25 mouse cellular contexts compared by ENCODE assay signal in genomic region chr9:40462401-40462800, GRCm38 (mm10).
DNase-seq lines count a peak whose midpoint lies in the region; ATAC-seq and TF ChIP-seq lines count a peak whose summit lies in the region.
"Had no signal": no experiment of that assay in that cellular context is flagged by ENCODE, and none has a peak within 500 bp of the region (broad histone marks: within the 10 kb centered on the region; RNA-seq: fewer than 3 reads in every experiment).

No protein-coding gene starts in this region.

- WGBS in kidney, adult 2 months, result 54% methylated on average over 6 of the region's 6 CpGs
- 87% methylated on average over 6 of the region's 6 CpGs for WGBS in kidney, embryonic 16.5 days
- 48% methylated on average over 6 of the region's 6 CpGs for WGBS in midbrain, embryonic 15.5 days
- WGBS in midbrain, embryonic 16.5 days, result 53% methylated on average over 6 of the region's 6 CpGs

- H3K36me3 ChIP-seq in kidney, adult 2 months (ENCODE audit: control insufficient read depth, insufficient read depth, low read length), result no peaks in the 10 kb centered on the region
- no peaks in the 10 kb centered on the region for H3K36me3 ChIP-seq in kidney, embryonic 16.5 days (ENCODE audit: insufficient read depth, low read length)
- no peaks in the 10 kb centered on the region for H3K36me3 ChIP-seq in midbrain, embryonic 15.5 days (replicated peaks)
- no peaks in the 10 kb centered on the region for H3K36me3 ChIP-seq in midbrain, embryonic 16.5 days (ENCODE audit: control insufficient read depth, insufficient read depth, low read length)
- H3K36me3 ChIP-seq: forebrain, embryonic 10.5 days; heart, embryonic 12.5 days; heart, embryonic 15.5 days; hindbrain, embryonic 10.5 days; hindbrain, embryonic 13.5 days had no signal

- DNase-seq in adrenal gland, adult 2 months, result peak; percentile 44
- DNase-seq in adrenal gland, postnatal 4 days (ENCODE audit: low spot score in 2 of 2), result no peak
- no peak for DNase-seq in kidney, adult 2 months
- DNase-seq: adrenal gland, postnatal 10 days; adrenal gland, postnatal 36 days; cerebellum, adult 11 months; cerebellum, adult 2 months; cerebellum, adult 9-11 months; cerebellum, postnatal 25 days; gastrocnemius, postnatal 10 days; gastrocnemius, postnatal 36 days; heart, postnatal 10 days; heart, postnatal 36 days had no signal

- H3K27me3 ChIP-seq in kidney, adult 2 months (replicated peaks; ENCODE audit: control insufficient read depth, insufficient read depth, low read length), result no peaks in the 10 kb centered on the region
- H3K27me3 ChIP-seq in kidney, embryonic 16.5 days (ENCODE audit: insufficient read depth, low read length), result no peaks in the 10 kb centered on the region
- 0 out of 2 replicates have a peak, but pooled peaks cover 2% of the 10 kb centered on the region for H3K27me3 ChIP-seq in midbrain, embryonic 15.5 days (replicated peaks)
- no peaks in the 10 kb centered on the region for H3K27me3 ChIP-seq in midbrain, embryonic 16.5 days (ENCODE audit: control insufficient read depth, insufficient read depth, low read depth, low read length)
- H3K27me3 ChIP-seq: heart, embryonic 15.5 days had no signal

- H3K9ac ChIP-seq in kidney, embryonic 16.5 days (replicated peaks; ENCODE audit: low read length), result no peak overlapping the region
- H3K9ac ChIP-seq in midbrain, embryonic 15.5 days, result no peak overlapping the region
- H3K9ac ChIP-seq in midbrain, embryonic 16.5 days (ENCODE audit: low read depth, low read length), result no peak overlapping the region
- H3K9ac ChIP-seq: forebrain, embryonic 13.5 days; heart, embryonic 12.5 days; heart, embryonic 15.5 days; hindbrain, embryonic 13.5 days had no signal

- peak overlapping the region; percentile 23; the same call in 1 of the 2 replicates for H3K4me3 ChIP-seq in kidney, adult 2 months (ENCODE audit: insufficient read depth, low read depth, low read length)
- H3K4me3 ChIP-seq in kidney, embryonic 16.5 days (ENCODE audit: low read length), result no peak overlapping the region
- H3K4me3 ChIP-seq in midbrain, embryonic 15.5 days, result no peak overlapping the region
- no peak overlapping the region for H3K4me3 ChIP-seq in midbrain, embryonic 16.5 days (ENCODE audit: low read depth, low read length)
- H3K4me3 ChIP-seq: forebrain, embryonic 10.5 days; forebrain, embryonic 13.5 days; heart, embryonic 12.5 days; heart, embryonic 15.5 days; hindbrain, embryonic 10.5 days; hindbrain, embryonic 13.5 days had no signal

- peaks cover 46% of the 10 kb centered on the region for H3K4me1 ChIP-seq in kidney, adult 2 months (ENCODE audit: control insufficient read depth, insufficient read depth, low read length)
- peaks cover 29% of the 10 kb centered on the region for H3K4me1 ChIP-seq in kidney, embryonic 16.5 days (ENCODE audit: insufficient read depth, low read length)
- H3K4me1 ChIP-seq in midbrain, embryonic 15.5 days, result no peaks in the 10 kb centered on the region
- H3K4me1 ChIP-seq in midbrain, embryonic 16.5 days (ENCODE audit: control insufficient read depth, insufficient read depth, low read length), result no peaks in the 10 kb centered on the region
- H3K4me1 ChIP-seq: forebrain, embryonic 13.5 days; hindbrain, embryonic 13.5 days had no signal

- no peak for TF ChIP-seq POLR2A in kidney, adult 2 months (IDR thresholded peaks at IDR 0.05; ENCODE audit: low read depth, low read length)

- no peaks in the 10 kb centered on the region for H3K9me3 ChIP-seq in kidney, embryonic 16.5 days (ENCODE audit: low read length)
- no peaks in the 10 kb centered on the region for H3K9me3 ChIP-seq in midbrain, embryonic 15.5 days
- H3K9me3 ChIP-seq in midbrain, embryonic 16.5 days (replicated peaks; ENCODE audit: control insufficient read depth, low read length, poor library complexity, severe bottlenecking), result no peaks in the 10 kb centered on the region
- H3K9me3 ChIP-seq: forebrain, embryonic 10.5 days; forebrain, embryonic 13.5 days; heart, embryonic 12.5 days; heart, embryonic 15.5 days; hindbrain, embryonic 10.5 days; hindbrain, embryonic 13.5 days had no signal

- no peak for TF ChIP-seq CTCF in kidney, adult 2 months (conservative IDR thresholded peaks at IDR 0.05; ENCODE audit: insufficient read depth, insufficient read length, low read depth, low read length)

- H3K4me2 ChIP-seq in kidney, embryonic 16.5 days (replicated peaks; ENCODE audit: low read depth, low read length), result no peak overlapping the region
- no peak overlapping the region for H3K4me2 ChIP-seq in midbrain, embryonic 15.5 days
- H3K4me2 ChIP-seq in midbrain, embryonic 16.5 days (ENCODE audit: low read length), result no peak overlapping the region
- H3K4me2 ChIP-seq: forebrain, embryonic 13.5 days; heart, embryonic 12.5 days; heart, embryonic 15.5 days; hindbrain, embryonic 13.5 days had no signal

- H3K27ac ChIP-seq in kidney, adult 2 months (ENCODE audit: insufficient read depth, low read depth, low read length), result peak overlapping the region; percentile 53; the same call in 1 of the 2 replicates
- H3K27ac ChIP-seq in kidney, embryonic 16.5 days (ENCODE audit: low read length), result no peak overlapping the region
- 0 out of 2 replicates have a peak overlapping the region, but pooled peaks have one; percentile 28 for H3K27ac ChIP-seq in midbrain, embryonic 15.5 days
- no peak overlapping the region for H3K27ac ChIP-seq in midbrain, embryonic 16.5 days (ENCODE audit: low read length)
- H3K27ac ChIP-seq: forebrain, embryonic 10.5 days; forebrain, embryonic 13.5 days; heart, embryonic 15.5 days; hindbrain, embryonic 10.5 days; hindbrain, embryonic 13.5 days had no signal

- ATAC-seq in kidney, embryonic 16.5 days (ENCODE audit: low FRiP score, low TSS enrichment), result no peak
- no peak for ATAC-seq in midbrain, embryonic 15.5 days (replicated peaks)
- ATAC-seq in midbrain, embryonic 16.5 days, result no peak
- ATAC-seq: activated CD4-positive, CD25-positive, alpha-beta regulatory T cell, adult 4 months; forebrain, embryonic 13.5 days; forebrain, embryonic 16.5 days; hindbrain, embryonic 16.5 days had no signal

Comparison
In these comparisons a context has a peak if more than half of its experiments do, and no peak if none do; other contexts are left out.
1. H3K27ac ChIP-seq: peak in kidney, adult 2 months (single experiment) and midbrain, embryonic 15.5 days (single experiment); none in kidney, embryonic 16.5 days (single experiment) and midbrain, embryonic 16.5 days (single experiment).